Mouse (Mus musculus) kidney, embryonic 16.5 days (tissue): ENCODE data around the gene Enkd1. TPM values are rescaled to one million over a fixed set of nuclear protein-coding genes. Genes with fewer than 3 reads are reported as not detected.

Experiments
- ATAC-seq: fragments of 200-750 bp; cut with Nextera tagmentation; 2 replicates; pipeline ENCODE4 v1.8.0; 2017; ENCODE audit warnings: moderate TSS enrichment; ENCODE audit not compliant: low FRiP score, low TSS enrichment
- H3K27ac ChIP-seq: fragments of 300-500 bp; sonication (generic); 2 replicates; pipeline ENCODE4 v1.5.1; 2014; ENCODE audit warnings: low read length
- H3K27me3 ChIP-seq: fragments of 300-500 bp; sonication (generic); 2 replicates; pipeline ENCODE4 v1.6.1; 2014; ENCODE audit warnings: low read length, control low read depth, mixed read lengths; ENCODE audit not compliant: insufficient read depth
- H3K36me3 ChIP-seq: fragments of 300-500 bp; sonication (generic); 2 replicates; pipeline ENCODE4 v1.6.1; 2014; ENCODE audit warnings: low read length, control low read depth, mixed read lengths; ENCODE audit not compliant: insufficient read depth
- H3K4me1 ChIP-seq: fragments of 300-500 bp; sonication (generic); 2 replicates; pipeline ENCODE4 v1.6.1; 2014; ENCODE audit warnings: low read length, control low read depth, mixed read lengths; ENCODE audit not compliant: insufficient read depth
- H3K4me2 ChIP-seq: fragments of 300-500 bp; sonication (generic); replicated peaks from 2 replicates; pipeline ENCODE4 v1.6.1; 2014; ENCODE audit warnings: low read depth, low read length
- H3K4me3 ChIP-seq: fragments of 300-500 bp; sonication (generic); 2 replicates; pipeline ENCODE4 v1.5.1; 2014; ENCODE audit warnings: mild to moderate bottlenecking, low read length
- H3K9ac ChIP-seq: fragments of 300-500 bp; sonication (generic); replicated peaks from 2 replicates; pipeline ENCODE4 v1.6.1; 2014; ENCODE audit warnings: low read length
- H3K9me3 ChIP-seq: fragments of 300-500 bp; sonication (generic); 2 replicates; pipeline ENCODE4 v1.6.1; 2016; ENCODE audit warnings: low read length, control low read depth
- WGBS: fragments of 180-500 bp; shearing (Covaris S2); extraction: QIAGEN DNeasy Blood & Tissue Kit; methylation state at CpG from one replicate; pipeline ENCODE4 v1.1.7; 2014; 5-methylcytosine and 5-hydroxymethylcytosine counted together
- polyA plus RNA-seq: library from polyadenylated mRNA; unstranded; fragments of >200 nt; fragmentation: Nextera tagmentation; extraction: Ambion mirVana; gene quantifications from 2 replicates; pipeline ENCODE4 v1.2.1, GENCODE M21; 2015

Gene Enkd1
- polyA plus RNA-seq, 1 experiment from 2014 or later, result 29.0 TPM

DNA sequence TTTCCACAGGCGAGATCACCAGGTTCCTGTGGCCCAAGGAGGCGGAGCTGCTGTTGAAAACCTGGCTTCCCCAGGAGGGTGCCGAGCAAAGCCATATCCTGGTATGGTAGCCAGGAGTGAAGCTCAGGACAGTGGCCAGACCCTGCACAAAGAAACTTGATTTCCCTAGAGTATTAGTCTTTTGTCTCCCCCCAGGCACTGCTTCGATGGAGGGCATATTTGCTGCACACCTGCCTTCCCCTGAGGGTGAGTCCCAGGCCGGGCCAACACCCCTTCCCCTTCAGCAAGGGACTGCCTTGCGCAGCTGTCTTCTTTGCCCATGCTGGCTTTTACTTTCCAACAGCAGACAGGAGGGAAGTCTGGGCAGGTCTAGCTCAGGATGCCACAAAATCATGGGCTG lies 21.5 kb downstream of the Enkd1 start:
- Histone ChIP-seq H3K4me1 (peaks cover 10% of the 10 kb centered on the region; the same call in 1 of the 2 replicates), H3K27me3 (no peaks in the 10 kb centered on the region), H3K9me3 (no peaks in the 10 kb centered on the region), H3K4me2 (no peak overlapping the region), H3K36me3 (peaks cover 24% of the 10 kb centered on the region), H3K9ac (no peak overlapping the region), H3K4me3 (no peak overlapping the region), H3K27ac (no peak overlapping the region)
- no peak for ATAC-seq
- 66% methylated on average over 6 of the region's 6 CpGs for WGBS

GRCm38 (mm10) chr8:105685796-105686308 lies 22.2 kb downstream of the Enkd1 start, which contains the start of gene Carmil2:
Carmil2 (plus strand) TSS chr8:105686274.
- no peaks in the 10 kb centered on the region for H3K9me3 ChIP-seq
- peaks cover 29% of the 10 kb centered on the region for H3K36me3 ChIP-seq
- H3K27ac ChIP-seq, result no peak within 1 kb of the TSS
- H3K9ac ChIP-seq, result peak within 1 kb of the TSS; percentile 40; the same call in 1 of the 2 replicates
- ATAC-seq, result peak; percentile 58
- 2% methylated on average over 22 of the region's 26 CpGs for WGBS
- peak within 1 kb of the TSS; percentile 52 for H3K4me2 ChIP-seq
- peaks cover 10% of the 10 kb centered on the region; the same call in 1 of the 2 replicates for H3K4me1 ChIP-seq
- no peaks in the 10 kb centered on the region for H3K27me3 ChIP-seq
- H3K4me3 ChIP-seq, result peak within 1 kb of the TSS; percentile 27

DNA sequence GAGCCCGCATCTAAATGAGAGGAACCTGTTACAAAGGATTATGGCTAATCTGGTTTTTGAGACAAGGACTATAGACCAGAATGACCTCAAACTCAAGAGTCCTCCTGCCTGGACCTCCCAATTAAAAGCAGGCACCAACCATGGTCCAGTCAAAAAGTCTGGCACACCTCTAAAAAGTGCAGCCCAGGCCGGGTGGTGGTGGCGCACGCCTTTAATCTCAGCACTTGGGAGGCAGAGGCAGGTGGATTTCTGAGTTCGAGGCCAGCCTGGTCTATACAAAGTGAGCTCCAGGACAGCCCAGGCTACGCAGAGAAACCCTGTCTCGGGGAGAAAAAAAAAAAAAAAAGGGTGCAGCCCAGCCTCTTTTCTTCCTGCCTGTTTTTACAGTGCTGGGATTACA lies 22.7 kb downstream of the Enkd1 start:
- ATAC-seq, result 0 out of 2 replicates have a peak, but pooled peaks have one; percentile 20
- H3K36me3 ChIP-seq, result peaks cover 34% of the 10 kb centered on the region
- no peak overlapping the region for H3K9ac ChIP-seq
- 69% methylated on average over 7 of the region's 7 CpGs for WGBS
- no peaks in the 10 kb centered on the region for H3K27me3 ChIP-seq
- peak overlapping the region; percentile 52 for H3K4me2 ChIP-seq
- H3K27ac ChIP-seq, result no peak overlapping the region
- H3K4me3 ChIP-seq, result no peak overlapping the region; the same call in 1 of the 2 replicates
- H3K9me3 ChIP-seq, result no peaks in the 10 kb centered on the region
- H3K4me1 ChIP-seq, result peaks cover 10% of the 10 kb centered on the region; the same call in 1 of the 2 replicates

DNA sequence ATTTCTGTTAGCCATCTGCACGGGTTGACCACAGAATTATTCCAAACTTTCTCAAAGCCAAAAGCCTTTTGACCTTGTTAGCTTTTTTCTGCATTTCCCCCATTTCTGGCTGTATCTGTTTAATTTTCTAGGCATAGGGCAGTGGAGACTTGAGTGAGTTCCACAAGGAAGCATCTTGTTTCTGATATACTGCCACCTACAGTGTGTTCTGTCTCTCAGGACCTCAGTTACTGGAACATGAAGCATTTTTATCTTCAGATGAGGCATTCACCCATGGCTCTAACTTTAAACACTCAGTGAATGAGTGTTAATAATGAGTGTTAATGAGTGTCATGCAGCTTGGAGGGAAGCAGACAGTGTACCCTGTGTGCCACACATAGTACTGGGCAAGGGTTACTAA lies 30.1 kb downstream of the Enkd1 start:
- Histone ChIP-seq H3K9me3 (no peaks in the 10 kb centered on the region), H3K4me3 (no peak overlapping the region), H3K27me3 (no peaks in the 10 kb centered on the region), H3K36me3 (peaks cover 62% of the 10 kb centered on the region), H3K27ac (no peak overlapping the region), H3K4me1 (no peaks in the 10 kb centered on the region), H3K4me2 (no peak overlapping the region), H3K9ac (no peak overlapping the region)
- no peak for ATAC-seq
- WGBS, result 87% methylated on average over 1 of the region's 1 CpGs

DNA sequence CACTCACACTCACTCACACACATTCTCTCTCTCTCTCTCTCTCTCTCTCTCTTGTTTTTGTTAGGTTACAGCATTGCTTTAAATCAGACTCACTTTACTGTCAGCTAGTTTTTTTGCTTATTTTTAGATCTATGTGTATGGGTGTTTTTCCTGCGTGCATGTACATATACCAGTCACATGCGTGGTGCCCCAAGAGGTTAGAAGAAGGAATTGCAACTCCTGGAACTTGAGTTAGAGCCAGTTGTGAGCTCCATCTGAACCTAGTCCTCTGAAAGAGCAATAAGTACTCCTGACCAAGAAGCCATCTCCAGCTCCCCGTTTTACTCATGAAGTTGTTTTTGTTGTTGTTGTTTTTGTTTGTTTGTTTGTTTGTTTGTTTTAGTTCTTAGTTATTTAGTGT lies 46.8 kb downstream of the Enkd1 start:
- H3K27me3 ChIP-seq, result no peaks in the 10 kb centered on the region
- ATAC-seq, result no peak
- no peak overlapping the region for H3K4me3 ChIP-seq
- H3K4me2 ChIP-seq, result no peak overlapping the region
- no peak overlapping the region for H3K9ac ChIP-seq
- H3K9me3 ChIP-seq, result no peaks in the 10 kb centered on the region
- H3K4me1 ChIP-seq, result no peaks in the 10 kb centered on the region
- H3K27ac ChIP-seq, result no peak overlapping the region
- H3K36me3 ChIP-seq, result peaks cover 22% of the 10 kb centered on the region
- WGBS, result 78% methylated on average over 3 of the region's 3 CpGs

- ATAC-seq, result no peak
- Histone ChIP-seq H3K4me1 (no peaks in the 10 kb centered on the region), H3K4me3 (no peak overlapping the region), H3K9ac (no peak overlapping the region), H3K27me3 (no peaks in the 10 kb centered on the region), H3K27ac (no peak overlapping the region), H3K36me3 (peaks cover 8% of the 10 kb centered on the region), H3K9me3 (no peaks in the 10 kb centered on the region), H3K4me2 (no peak overlapping the region)
These were observed 50.4 kb downstream of the Enkd1 start for GRCm38 (mm10) chr8:105657641-105658040.

Other genes with a start within 250 kb of the Enkd1 start
- 22.2 and 24.8 TPM in 2 replicates for gene Tppp3, start 236.7 kb downstream of the Enkd1 start, polyA plus RNA-seq
- gene Zdhhc1, start 211.3 kb downstream of the Enkd1 start, polyA plus RNA-seq, result 49.6 and 51.1 TPM in 2 replicates
- gene Hsd11b2, start 189.5 kb downstream of the Enkd1 start, polyA plus RNA-seq, result 39.3 and 39.9 TPM in 2 replicates
- 106 and 111 TPM in 2 replicates for gene Atp6v0d1, start 142.2 kb downstream of the Enkd1 start, polyA plus RNA-seq
- 44.5 and 46.3 TPM in 2 replicates for gene Ripor1, start 103.0 kb downstream of the Enkd1 start, polyA plus RNA-seq
- 117 and 134 TPM in 2 replicates for gene Ctcf, start 71.6 kb downstream of the Enkd1 start, polyA plus RNA-seq
- gene Agrp, start 70.8 kb downstream of the Enkd1 start, polyA plus RNA-seq, result 0.84 and 1.2 TPM in 2 replicates
- gene Carmil2, start 21.9 kb downstream of the Enkd1 start, polyA plus RNA-seq, result 0.49 and 0.52 TPM in 2 replicates
- 65.7 and 67.6 TPM in 2 replicates for gene Acd, start 7.1 kb downstream of the Enkd1 start, polyA plus RNA-seq
- 18.0 and 20.1 TPM in 2 replicates for gene Pard6a, start 7.1 kb downstream of the Enkd1 start, polyA plus RNA-seq
- gene 4933405L10Rik, start 555 bp downstream of the Enkd1 start, polyA plus RNA-seq, result not detected in 2 replicates
- 24.9 and 25.7 TPM in 2 replicates for gene Gfod2, start 50.5 kb upstream of the Enkd1 start, polyA plus RNA-seq
- gene Ranbp10, start 119.1 kb upstream of the Enkd1 start, polyA plus RNA-seq, result 10.7 and 13.3 TPM in 2 replicates
- gene Tsnaxip1, start 119.5 kb upstream of the Enkd1 start, polyA plus RNA-seq, result 0.21 and 0.24 TPM in 2 replicates
- gene Cenpt, start 145.1 kb upstream of the Enkd1 start, polyA plus RNA-seq, result 44.7 and 46.3 TPM in 2 replicates
- 65.2 and 66.1 TPM in 2 replicates for gene Thap11, start 146.9 kb upstream of the Enkd1 start, polyA plus RNA-seq
- gene Nutf2, start 152.4 kb upstream of the Enkd1 start, polyA plus RNA-seq, result 186 and 242 TPM in 2 replicates
- gene Edc4, start 172.7 kb upstream of the Enkd1 start, polyA plus RNA-seq, result 58.8 and 61.1 TPM in 2 replicates
- 0.53 and 0.85 TPM in 2 replicates for gene Nrn1l, start 185.4 kb upstream of the Enkd1 start, polyA plus RNA-seq
- gene Pskh1, start 192.2 kb upstream of the Enkd1 start, polyA plus RNA-seq, result 44.3 and 46.7 TPM in 2 replicates
- 0.82 and 1.8 TPM in 2 replicates for gene Ctrl, start 225.7 kb upstream of the Enkd1 start, polyA plus RNA-seq
- gene Psmb10, start 230.2 kb upstream of the Enkd1 start, polyA plus RNA-seq, result 33.3 and 46.5 TPM in 2 replicates
- 1.3 and 1.8 TPM in 2 replicates for gene Lcat, start 235.2 kb upstream of the Enkd1 start, polyA plus RNA-seq